Mouse (Mus musculus) layer of hippocampus, postnatal 36 days (tissue): Measurements from ENCODE around the gene Cebpzos. TPM values are rescaled to one million over a fixed set of nuclear protein-coding genes. Genes with fewer than 3 reads are reported as not detected.

Experiments used
- DNase-seq, 2 experiments: peaks; one replicate each; pipeline ENCODE4 v3.0.0; 2022
- total RNA-seq, 2 experiments: library from RNA; stranded (reverse); gene quantifications; 2 replicates each; pipeline ENCODE4 v1.2.3; 2021

Cebpzos gene
- 10 to 100 TPM; 26.8 to 27.6 TPM for total RNA-seq

GRCm38 (mm10) chr17:78916369-78916813 is at the start of gene Cebpzos:
Gene Cebpzos, plus strand, starts transcription at chr17:78916500.
- peak; percentile 87 to 88 for DNase-seq

- no peak for DNase-seq
These were observed 42.4 kb upstream of the Cebpzos start for GRCm38 (mm10) chr17:78873886-78874285.

- DNase-seq = no peak
These were observed 34.4 kb upstream of the Cebpzos start for GRCm38 (mm10) chr17:78881878-78882304.

GRCm38 (mm10) chr17:78882401-78883112 is 33.7 kb upstream of the Cebpzos start, which contains the start of gene Eif2ak2:
Gene Eif2ak2, minus strand, starts transcription at chr17:78882573.
- peak; percentile 34 for DNase-seq

GRCm38 (mm10) chr17:78883291-78883690 is 33.0 kb upstream of the Cebpzos start:
- no peak for DNase-seq

- no peak for DNase-seq
These were observed 30.8 kb upstream of the Cebpzos start for GRCm38 (mm10) chr17:78885286-78886065.

GRCm38 (mm10) chr17:78888554-78888953 is 27.7 kb upstream of the Cebpzos start:
- no peak for DNase-seq

GRCm38 (mm10) chr17:78889184-78889583 is 27.1 kb upstream of the Cebpzos start:
- DNase-seq = no peak

- DNase-seq = no peak
These were observed 25.3 kb upstream of the Cebpzos start for GRCm38 (mm10) chr17:78891020-78891419.

GRCm38 (mm10) chr17:78894991-78895390 is 21.3 kb upstream of the Cebpzos start:
- DNase-seq = no peak

GRCm38 (mm10) chr17:78895394-78895793 is 20.9 kb upstream of the Cebpzos start:
- DNase-seq = peak in 1 of 2 experiments; percentile 21

GRCm38 (mm10) chr17:78903158-78903557 is 13.1 kb upstream of the Cebpzos start:
- no peak for DNase-seq

GRCm38 (mm10) chr17:78906892-78907291 is 9.4 kb upstream of the Cebpzos start, which contains the start of gene Sult6b1:
Gene Sult6b1, minus strand, starts transcription at chr17:78906992.
- DNase-seq = no peak

GRCm38 (mm10) chr17:78909374-78909773 is 6.9 kb upstream of the Cebpzos start:
- no peak for DNase-seq

GRCm38 (mm10) chr17:78912861-78913281 is 3.4 kb upstream of the Cebpzos start:
- DNase-seq = peak in 1 of 2 experiments; percentile 7

GRCm38 (mm10) chr17:78913921-78914320 is 2.4 kb upstream of the Cebpzos start:
- DNase-seq = no peak

- DNase-seq = no peak
These were observed 528 bp upstream of the Cebpzos start for GRCm38 (mm10) chr17:78915772-78916171.

- DNase-seq = no peak
These were observed 599 bp downstream of the Cebpzos start for GRCm38 (mm10) chr17:78916899-78917298.

- no peak for DNase-seq
These were observed 1.4 kb downstream of the Cebpzos start for GRCm38 (mm10) chr17:78917696-78918095.

GRCm38 (mm10) chr17:78935857-78936256 is 19.6 kb downstream of the Cebpzos start:
- DNase-seq = no peak

- DNase-seq = peak; percentile 96
These were observed 20.3 kb downstream of the Cebpzos start, which contains the start of the genes Cebpz and Ndufaf7 for GRCm38 (mm10) chr17:78936466-78937228. Gene Cebpz, minus strand, starts transcription at chr17:78937066. Gene Ndufaf7, plus strand, starts transcription at chr17:78937136.

GRCm38 (mm10) chr17:78937229-78937853 is 21.0 kb downstream of the Cebpzos start:
- DNase-seq = no peak
